Mouse (Mus musculus): Measurements from ENCODE around the gene Rnf31.

DNA sequence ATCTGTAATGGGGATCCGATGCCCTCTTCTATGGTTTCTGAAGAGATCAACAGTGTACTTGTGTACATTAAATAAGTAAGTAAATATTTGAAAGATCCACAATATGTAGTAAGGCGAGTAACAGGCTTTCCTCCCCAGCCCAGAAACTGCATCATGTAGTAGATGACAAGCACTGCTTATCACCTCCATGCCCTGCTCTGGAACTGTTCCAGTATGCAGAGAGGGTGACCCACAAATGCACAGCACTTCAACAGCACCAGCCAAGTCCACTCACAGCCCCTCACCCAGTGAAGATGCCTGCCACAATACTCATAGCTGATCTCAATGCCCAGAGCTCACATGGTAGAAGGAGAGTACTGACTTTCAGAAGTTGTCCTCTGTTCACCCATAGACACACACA, 20.9 kb upstream of the Rnf31 start:
- TF ChIP-seq EP300 (IDR thresholded peaks at IDR 0.05; ENCODE audit: low read depth) (no peak), CTCF (IDR thresholded peaks at IDR 0.05; ENCODE audit: low read depth) (no peak)
